Mouse (Mus musculus): ENCODE measurements around the gene Chd4. TPM values are rescaled to one million over a fixed set of nuclear protein-coding genes. Genes with fewer than 3 reads are reported as not detected.

Gene Chd4
- 272 TPM for total RNA-seq (2023)

DNA sequence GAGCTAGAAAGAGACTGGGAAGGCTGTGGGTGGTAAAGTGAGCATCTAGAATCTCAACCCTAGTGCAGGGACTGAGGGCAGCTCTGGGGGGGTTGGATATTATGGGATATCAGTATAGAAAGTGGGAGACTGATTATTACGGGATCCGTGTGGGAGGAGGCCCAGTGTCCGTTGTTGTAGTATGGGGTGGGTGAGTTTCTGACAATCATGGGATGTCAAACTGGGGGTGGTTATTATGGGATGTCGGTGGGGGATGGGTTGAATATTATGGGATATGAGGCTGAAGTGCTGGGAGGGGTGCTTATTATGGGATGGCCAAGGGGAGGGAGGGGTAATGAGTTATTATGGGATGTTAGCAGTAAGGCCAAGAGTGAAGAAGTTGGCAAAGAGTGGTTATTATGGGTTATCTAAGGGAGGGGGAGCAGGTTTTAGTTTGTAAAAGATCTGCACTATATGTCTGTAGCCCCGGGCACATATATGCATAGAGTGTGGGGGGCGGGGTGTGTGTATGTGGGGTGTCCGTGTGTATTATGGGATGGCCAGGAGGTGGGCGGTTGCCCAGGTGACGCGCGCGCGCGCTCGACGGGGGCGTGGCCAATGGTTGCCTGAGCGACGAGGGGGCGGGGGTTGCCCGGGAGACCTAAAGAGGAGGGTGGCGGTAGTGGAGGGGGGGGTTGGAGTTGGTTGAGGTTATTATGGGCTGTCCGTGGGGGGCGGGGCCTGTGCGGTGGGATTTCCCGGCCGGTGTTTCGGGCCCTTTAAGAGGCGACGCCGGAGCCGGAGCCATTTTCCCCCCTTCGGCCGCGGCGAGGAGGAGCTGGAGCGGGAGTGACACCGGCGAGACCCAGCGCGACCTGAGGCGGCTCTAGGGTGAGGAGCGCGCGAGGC lies at the start of gene Chd4:
Gene Chd4 (plus strand): TSS at position 591 of the 888 bp plus-strand sequence.

GRCm38 (mm10) chr6:125049678-125050077 lies 46.1 kb upstream of the Chd4 start, which contains the start of gene Acrbp:
TSS of gene Acrbp (plus strand) at chr6:125049689.

DNA sequence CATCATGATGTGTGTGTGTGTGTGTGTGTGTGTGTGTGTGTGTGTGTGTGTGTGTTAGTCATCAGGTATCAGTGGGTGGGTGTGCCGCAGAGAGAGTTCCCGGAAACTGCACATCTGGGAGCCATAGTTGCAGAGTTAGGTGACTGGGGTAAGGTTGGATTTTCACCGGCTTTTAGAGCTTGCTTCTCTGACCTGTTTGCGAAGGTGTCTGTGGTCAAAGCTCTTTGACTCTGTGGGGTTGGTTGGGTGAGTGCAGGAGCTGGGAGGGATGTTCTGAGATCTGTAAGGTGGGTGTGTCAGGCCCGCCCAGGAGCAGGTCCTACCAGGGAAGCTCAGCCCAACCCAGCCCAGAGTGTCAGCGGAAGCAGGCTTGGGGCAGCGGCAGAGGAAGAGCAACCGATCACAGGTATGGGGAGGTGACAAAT lies 28.2 kb upstream of the Chd4 start, which contains the start of gene Lpar5:
Gene Lpar5 (plus strand): TSS at position 350 of the 425 bp plus-strand sequence.

GRCm38 (mm10) chr6:125131302-125132156 lies 35.7 kb downstream of the Chd4 start, which contains the start of gene Nop2:
TSS of gene Nop2 (plus strand) at chr6:125131909.

DNA sequence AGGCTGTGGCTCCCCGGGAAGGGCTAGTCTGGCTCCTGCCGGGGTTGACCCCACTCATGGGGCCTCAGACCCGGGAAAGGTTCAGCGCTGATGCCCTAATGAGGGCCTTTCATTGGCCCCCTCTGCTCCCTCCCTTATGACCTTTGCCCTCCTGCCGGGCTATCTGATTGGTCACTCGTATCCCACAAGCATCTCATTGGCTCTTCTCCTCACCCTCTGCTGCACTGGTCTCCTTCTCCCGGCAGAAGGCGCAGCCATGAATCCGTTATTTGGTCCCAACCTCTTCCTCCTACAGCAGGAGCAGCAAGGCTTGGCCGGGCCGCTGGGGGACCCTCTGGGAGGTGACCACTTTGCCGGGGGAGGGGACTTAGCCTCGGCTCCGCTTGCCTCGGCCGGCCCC lies 49.2 kb downstream of the Chd4 start, which contains the start of gene Iffo1:
Gene Iffo1 (plus strand): TSS at position 241 of the 400 bp plus-strand sequence.

DNA sequence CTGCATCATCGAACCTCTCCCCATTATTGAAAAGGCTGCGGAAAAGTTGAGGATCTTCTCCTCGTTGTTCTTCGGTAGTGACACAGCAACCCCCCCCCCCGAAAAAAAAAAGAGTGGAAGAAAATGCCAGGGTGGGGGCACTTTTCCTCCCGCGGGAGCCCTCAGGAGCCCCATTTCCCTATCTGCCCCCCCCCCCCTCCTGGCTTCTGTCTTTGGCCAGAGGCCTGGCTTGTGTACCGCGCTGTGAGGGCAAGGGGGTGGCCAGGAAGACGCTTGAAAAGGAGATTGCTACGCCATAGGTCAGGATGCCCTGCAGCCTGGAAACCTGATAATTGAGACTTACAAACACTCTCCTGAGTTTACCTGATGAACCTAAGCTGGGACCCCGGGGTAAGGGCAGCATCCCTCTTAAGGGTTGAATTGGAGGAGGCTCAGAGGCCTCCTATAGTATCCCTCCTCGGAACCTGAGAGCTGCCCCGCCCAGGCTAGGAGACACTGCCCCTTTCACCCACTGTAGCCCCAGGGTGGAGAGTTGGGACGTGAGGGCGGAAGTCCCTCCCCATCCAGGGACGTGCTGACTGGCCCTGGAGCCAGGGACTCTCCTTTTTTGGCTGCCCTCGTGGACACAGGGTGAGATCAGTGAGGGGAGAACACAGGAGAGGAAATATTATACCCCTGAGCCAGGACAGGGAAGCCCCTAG lies 70.4 kb downstream of the Chd4 start, which contains the start of gene Gapdh:
Gene Gapdh (minus strand): TSS at position 417 of the 701 bp plus-strand sequence.

Other genes with a start within 250 kb of the Chd4 start
- not detected for gene P3h3, start 238.2 kb upstream of the Chd4 start, total RNA-seq (2023)
- gene Gpr162, start 232.0 kb upstream of the Chd4 start, total RNA-seq (2023) = not detected
- 9.1 TPM for gene Cd4, start 207.8 kb upstream of the Chd4 start, total RNA-seq (2023)
- 0.83 TPM for gene Lag3, start 184.3 kb upstream of the Chd4 start, total RNA-seq (2023)
- gene Ptms, start 175.9 kb upstream of the Chd4 start, total RNA-seq (2023) = 25.0 TPM
- 77.4 TPM for gene Mlf2, start 164.6 kb upstream of the Chd4 start, total RNA-seq (2023)
- 33.3 TPM for gene Cops7a, start 130.4 kb upstream of the Chd4 start, total RNA-seq (2023)
- gene Pianp, start 99.3 kb upstream of the Chd4 start, total RNA-seq (2023) = 0.21 TPM
- gene Zfp384, start 86.8 kb upstream of the Chd4 start, total RNA-seq (2023) = 68.9 TPM
- gene Ing4, start 56.2 kb upstream of the Chd4 start, total RNA-seq (2023) = 83.2 TPM
- gene Acrbp, start 46.3 kb upstream of the Chd4 start, total RNA-seq (2023) = 15.9 TPM
- gene Lpar5, start 28.1 kb upstream of the Chd4 start, total RNA-seq (2023) = 17.4 TPM
- 43.1 TPM for gene Nop2, start 35.9 kb downstream of the Chd4 start, total RNA-seq (2023)
- 29.9 TPM for gene Iffo1, start 49.3 kb downstream of the Chd4 start, total RNA-seq (2023)
- 391 TPM for gene Gapdh, start 70.5 kb downstream of the Chd4 start, total RNA-seq (2023)
- gene Ncapd2, start 95.7 kb downstream of the Chd4 start, total RNA-seq (2023) = 42.1 TPM
- gene Mrpl51, start 95.8 kb downstream of the Chd4 start, total RNA-seq (2023) = 27.5 TPM
- 93.5 TPM for gene Vamp1, start 119.6 kb downstream of the Chd4 start, total RNA-seq (2023)
- 51.6 TPM for gene Tapbpl, start 135.9 kb downstream of the Chd4 start, total RNA-seq (2023)
- 218 TPM for gene Cd27, start 141.0 kb downstream of the Chd4 start, total RNA-seq (2023)
- not detected for gene Tuba3a, start 190.1 kb downstream of the Chd4 start, total RNA-seq (2023)
- gene Ltbr, start 217.9 kb downstream of the Chd4 start, total RNA-seq (2023) = 1.4 TPM
- not detected for gene Scnn1a, start 224.7 kb downstream of the Chd4 start, total RNA-seq (2023)

Measured in CD8-positive naive resting alpha-beta T cell, adult 57 days (primary cell).